Mouse (Mus musculus): Measurements from ENCODE around the gene Oat.

DNA sequence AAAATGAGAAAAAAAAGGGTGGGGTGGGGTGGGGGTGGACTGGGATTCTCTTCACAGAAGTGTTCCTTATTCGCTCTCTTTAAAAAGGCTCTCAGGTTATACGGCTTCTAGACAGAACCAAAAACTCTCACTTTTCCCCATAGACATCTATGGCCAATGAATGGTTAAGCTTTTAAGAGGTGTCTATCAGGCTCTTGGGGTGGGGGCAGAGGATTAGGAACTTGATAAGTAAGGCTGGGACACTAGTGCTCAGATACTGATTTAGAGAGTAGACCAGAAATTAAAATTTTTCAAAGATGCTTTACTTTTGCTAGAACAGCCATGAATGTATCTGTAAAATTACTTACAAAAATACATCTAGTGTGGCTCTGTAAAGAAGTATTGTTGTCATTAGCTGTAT lies 18.1 kb upstream of the Oat start:
- TF ChIP-seq CTCF (IDR thresholded peaks at IDR 0.05; ENCODE audit: control insufficient read depth, insufficient read depth, insufficient replicate concordance, low read depth, low read length) (no peak), POLR2A (IDR thresholded peaks at IDR 0.05; ENCODE audit: control insufficient read depth, low read depth, low read length) (no peak)
